Comparison of ENCODE assay signal across 13 mouse cellular contexts in genomic region chr5:118618963-118619610, GRCm38 (mm10). TPM values are rescaled to one million over a fixed set of nuclear protein-coding genes. Genes with fewer than 3 reads are reported as not detected.
DNase-seq lines count a peak whose midpoint lies in the region; ATAC-seq lines count a peak whose summit lies in the region.
"Had no signal": no experiment of that assay in that cellular context is flagged by ENCODE, and none has a peak within 500 bp of the region (broad histone marks: within the 10 kb centered on the region; RNA-seq: fewer than 3 reads in every experiment).

No protein-coding gene starts in this region.

- peaks cover 5% of the 10 kb centered on the region; the same call in 1 of the 2 replicates for H3K4me1 ChIP-seq in embryonic facial prominence, embryonic 11.5 days (ENCODE audit: control insufficient read depth, insufficient read depth, low read length)
- peaks cover 54% of the 10 kb centered on the region for H3K4me1 ChIP-seq in forebrain, embryonic 12.5 days
- peaks cover 74% of the 10 kb centered on the region for H3K4me1 ChIP-seq in hindbrain, embryonic 15.5 days (replicated peaks)
- H3K4me1 ChIP-seq in neural tube, embryonic 12.5 days = peaks cover 55% of the 10 kb centered on the region
- peaks cover 35% of the 10 kb centered on the region for H3K4me1 ChIP-seq in kidney, embryonic 14.5 days (ENCODE audit: control insufficient read depth, insufficient read depth, low read length)

- H3K9ac ChIP-seq in embryonic facial prominence, embryonic 11.5 days (replicated peaks; ENCODE audit: low read length) = no peak overlapping the region
- no peak overlapping the region for H3K9ac ChIP-seq in forebrain, embryonic 12.5 days
- H3K9ac ChIP-seq in hindbrain, embryonic 15.5 days = no peak overlapping the region; the same call in 1 of the 2 replicates
- peak overlapping the region; percentile 21; the same call in 1 of the 2 replicates for H3K9ac ChIP-seq in neural tube, embryonic 12.5 days
- no peak overlapping the region for H3K9ac ChIP-seq in kidney, embryonic 14.5 days (ENCODE audit: low read depth, low read length)

- H3K9me3 ChIP-seq in embryonic facial prominence, embryonic 11.5 days (replicated peaks; ENCODE audit: control insufficient read depth, low read length) = no peaks in the 10 kb centered on the region
- H3K9me3 ChIP-seq in forebrain, embryonic 12.5 days = no peaks in the 10 kb centered on the region
- H3K9me3 ChIP-seq in hindbrain, embryonic 15.5 days = no peaks in the 10 kb centered on the region
- no peaks in the 10 kb centered on the region for H3K9me3 ChIP-seq in neural tube, embryonic 12.5 days
- H3K9me3 ChIP-seq in kidney, embryonic 14.5 days (ENCODE audit: control insufficient read depth, low read length) = no peaks in the 10 kb centered on the region

- H3K27ac ChIP-seq in embryonic facial prominence, embryonic 11.5 days (replicated peaks; ENCODE audit: low read depth, low read length) = no peak overlapping the region
- H3K27ac ChIP-seq in forebrain, embryonic 12.5 days = peak overlapping the region; percentile 51
- peak overlapping the region; percentile 46 for H3K27ac ChIP-seq in hindbrain, embryonic 15.5 days (replicated peaks)
- H3K27ac ChIP-seq in neural tube, embryonic 12.5 days = no peak overlapping the region
- H3K27ac ChIP-seq in kidney, embryonic 14.5 days (ENCODE audit: low read depth, low read length) = no peak overlapping the region
- H3K27ac ChIP-seq: left cerebral cortex, adult 2 months had no signal

- H3K27me3 ChIP-seq in embryonic facial prominence, embryonic 11.5 days (ENCODE audit: control insufficient read depth, insufficient read depth, low read length) = no peaks in the 10 kb centered on the region
- H3K27me3 ChIP-seq in forebrain, embryonic 12.5 days = peaks cover 6% of the 10 kb centered on the region; the same call in 1 of the 2 replicates
- no peaks in the 10 kb centered on the region for H3K27me3 ChIP-seq in hindbrain, embryonic 15.5 days
- H3K27me3 ChIP-seq in neural tube, embryonic 12.5 days (replicated peaks) = no peaks in the 10 kb centered on the region
- H3K27me3 ChIP-seq in kidney, embryonic 14.5 days (ENCODE audit: control insufficient read depth, insufficient read depth, low read length) = no peaks in the 10 kb centered on the region
- H3K27me3 ChIP-seq: Patski had no signal

- no peak for ATAC-seq in embryonic facial prominence, embryonic 11.5 days (replicated peaks; ENCODE audit: insufficient number of reproducible peaks, low FRiP score, low TSS enrichment, low read depth)
- ATAC-seq in forebrain, embryonic 12.5 days (ENCODE audit: low FRiP score) = peak; percentile 64
- no peak for ATAC-seq in hindbrain, embryonic 15.5 days (ENCODE audit: low FRiP score, low read depth)
- ATAC-seq in neural tube, embryonic 12.5 days (ENCODE audit: low FRiP score, low read depth) = no peak
- ATAC-seq in kidney, embryonic 14.5 days (ENCODE audit: low FRiP score, low TSS enrichment) = no peak
- ATAC-seq: inflammation-experienced regulatory T-cells, adult 6 months; Patski had no signal

- peak; percentile 34 for DNase-seq in embryonic facial prominence, embryonic 11.5 days (ENCODE audit: low spot score)
- no peak for DNase-seq in heart, adult 11 months
- DNase-seq in adrenal gland, postnatal 4 days (ENCODE audit: low spot score in 2 of 2) = no peak
- DNase-seq: kidney, postnatal 36 days; thymus, postnatal 4 days had no signal

- no peaks in the 10 kb centered on the region for H3K36me3 ChIP-seq in embryonic facial prominence, embryonic 11.5 days (replicated peaks; ENCODE audit: control insufficient read depth, insufficient read depth, low read depth, low read length)
- no peaks in the 10 kb centered on the region for H3K36me3 ChIP-seq in forebrain, embryonic 12.5 days (replicated peaks)
- H3K36me3 ChIP-seq in hindbrain, embryonic 15.5 days = no peaks in the 10 kb centered on the region
- no peaks in the 10 kb centered on the region for H3K36me3 ChIP-seq in neural tube, embryonic 12.5 days
- no peaks in the 10 kb centered on the region for H3K36me3 ChIP-seq in kidney, embryonic 14.5 days (ENCODE audit: control insufficient read depth, insufficient read depth, low read length)

- WGBS in embryonic facial prominence, embryonic 11.5 days = 48% methylated on average over 12 of the region's 12 CpGs
- 11% methylated on average over 12 of the region's 12 CpGs for WGBS in forebrain, embryonic 12.5 days
- WGBS in hindbrain, embryonic 15.5 days = 16% methylated on average over 12 of the region's 12 CpGs
- 24% methylated on average over 12 of the region's 12 CpGs for WGBS in neural tube, embryonic 12.5 days
- WGBS in kidney, embryonic 14.5 days = 42% methylated on average over 12 of the region's 12 CpGs

- no peak overlapping the region for H3K4me3 ChIP-seq in embryonic facial prominence, embryonic 11.5 days (ENCODE audit: low read depth, low read length)
- H3K4me3 ChIP-seq in forebrain, embryonic 12.5 days (replicated peaks) = no peak overlapping the region
- H3K4me3 ChIP-seq in hindbrain, embryonic 15.5 days = no peak overlapping the region
- no peak overlapping the region for H3K4me3 ChIP-seq in neural tube, embryonic 12.5 days
- H3K4me3 ChIP-seq in kidney, embryonic 14.5 days (ENCODE audit: low read length) = no peak overlapping the region
- H3K4me3 ChIP-seq: left cerebral cortex, adult 2 months had no signal

- H3K4me2 ChIP-seq in embryonic facial prominence, embryonic 11.5 days (ENCODE audit: low read depth, low read length) = no peak overlapping the region
- peak overlapping the region; percentile 38 for H3K4me2 ChIP-seq in forebrain, embryonic 12.5 days
- H3K4me2 ChIP-seq in hindbrain, embryonic 15.5 days = peak overlapping the region; percentile 36
- peak overlapping the region; percentile 38 for H3K4me2 ChIP-seq in neural tube, embryonic 12.5 days (replicated peaks)
- no peak overlapping the region for H3K4me2 ChIP-seq in kidney, embryonic 14.5 days (replicated peaks; ENCODE audit: low read depth, low read length)
- H3K4me2 ChIP-seq: heart, embryonic 11.5 days had no signal

RNA-seq across cellular contexts. Expression of gene Med13l, which starts 58.6 kb away (rescaled TPM):
- polyA plus RNA-seq in embryonic facial prominence, embryonic 11.5 days (2014; fragmentation: Nextera tagmentation; extraction: Ambion mirVana) = 10.1 and 11.4 TPM in 2 replicates
- 17.7 and 19.1 TPM in 2 replicates for polyA plus RNA-seq in forebrain, embryonic 12.5 days (2016; fragmentation: Nextera tagmentation; extraction: Ambion mirVana)
- polyA plus RNA-seq in hindbrain, embryonic 15.5 days (2015; fragmentation: Nextera tagmentation; extraction: Ambion mirVana) = 13.7 and 14.7 TPM in 2 replicates
- 14.8 and 15.6 TPM in 2 replicates for polyA plus RNA-seq in neural tube, embryonic 12.5 days (2016; fragmentation: Nextera tagmentation; extraction: Ambion mirVana)
- 10 to 100 TPM; 49.9 to 55.3 TPM for total RNA-seq in adrenal gland, postnatal 4 days (2021)
- polyA plus RNA-seq in kidney, embryonic 14.5 days (2014; fragmentation: Nextera tagmentation; extraction: Ambion mirVana) = 9.7 and 12.1 TPM in 2 replicates

Comparison
In these comparisons a context has a peak if more than half of its experiments do, and no peak if none do; other contexts are left out.
1. H3K27ac ChIP-seq: peak in forebrain, embryonic 12.5 days (single experiment) and hindbrain, embryonic 15.5 days (single experiment); none in embryonic facial prominence, embryonic 11.5 days (single experiment), neural tube, embryonic 12.5 days (single experiment) and kidney, embryonic 14.5 days (single experiment).
2. H3K4me2 ChIP-seq: peak in forebrain, embryonic 12.5 days (single experiment), hindbrain, embryonic 15.5 days (single experiment) and neural tube, embryonic 12.5 days (single experiment); none in embryonic facial prominence, embryonic 11.5 days (single experiment) and kidney, embryonic 14.5 days (single experiment).